Mouse (Mus musculus) gastrocnemius, adult 8-10 months (tissue): ENCODE data around the gene Tcl1b3. TPM values are rescaled to one million over a fixed set of nuclear protein-coding genes. Genes with fewer than 3 reads are reported as not detected.

Experiments used
- DNase-seq, 2 experiments: peaks; one replicate each; pipeline ENCODE4 v3.0.0; 2022; ENCODE audit warnings: low spot score in 2 of 2
- total RNA-seq, 4 experiments: library from RNA; stranded (reverse); gene quantifications; 2 replicates each; pipeline ENCODE4 v1.2.4; 2022

The Tcl1b3 gene
- total RNA-seq, 4 experiments from 2014 or later = not detected

DNA sequence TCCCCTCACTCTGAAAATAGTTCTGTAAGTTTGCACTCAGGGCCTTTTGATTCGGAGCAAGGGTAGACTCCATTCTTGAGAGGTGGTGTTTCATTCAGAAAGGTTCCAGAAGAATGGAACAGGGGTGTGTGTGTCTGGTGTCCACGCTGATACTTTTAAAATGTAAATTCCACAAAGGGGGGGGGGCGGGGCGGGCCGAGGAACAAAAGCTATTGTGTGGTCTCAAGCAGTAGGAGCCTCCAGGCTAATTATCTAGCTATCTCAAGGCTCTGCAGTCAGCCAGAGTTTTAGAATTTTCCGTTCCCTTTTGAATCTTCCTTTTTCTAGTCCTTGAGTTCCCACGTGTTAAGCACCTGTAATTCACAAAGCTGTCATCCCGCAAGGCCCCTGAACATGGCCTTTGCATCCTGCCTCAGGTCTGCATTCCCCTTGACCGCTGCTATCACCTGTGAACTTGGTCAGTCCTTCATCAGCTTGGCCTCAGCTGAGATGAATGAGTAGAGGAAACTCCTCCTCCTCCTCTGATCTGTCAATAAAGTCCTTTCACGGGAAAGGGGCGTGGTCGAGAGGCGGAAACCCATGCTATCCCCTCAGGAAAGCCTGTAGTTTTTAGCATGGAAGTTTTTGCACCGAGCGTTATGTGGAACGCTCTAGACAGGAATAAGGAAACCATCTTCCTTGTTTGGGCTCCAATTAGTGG lies 33.9 kb downstream of the Tcl1b3 start:
- no peak for DNase-seq

DNA sequence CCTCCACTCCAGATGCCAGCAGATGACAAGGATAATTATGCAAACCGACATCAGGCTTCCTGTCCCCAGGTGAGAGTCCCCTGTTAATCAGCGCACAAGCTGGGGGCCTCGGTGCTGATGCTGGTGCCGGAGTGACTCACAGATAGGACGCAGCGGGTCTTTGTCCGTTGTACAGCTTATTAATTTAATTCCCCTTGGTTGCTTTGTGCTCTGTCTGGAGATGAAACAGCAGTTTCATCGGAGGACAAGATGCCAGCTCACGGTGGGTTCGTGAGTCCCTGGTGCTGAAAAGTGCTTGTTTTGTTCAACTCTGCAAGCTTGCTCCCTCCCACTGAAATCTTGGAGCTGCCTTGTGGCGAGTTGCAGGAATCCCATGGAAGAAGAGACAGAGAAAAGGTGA lies 43.5 kb downstream of the Tcl1b3 start:
- no peak for DNase-seq

DNA sequence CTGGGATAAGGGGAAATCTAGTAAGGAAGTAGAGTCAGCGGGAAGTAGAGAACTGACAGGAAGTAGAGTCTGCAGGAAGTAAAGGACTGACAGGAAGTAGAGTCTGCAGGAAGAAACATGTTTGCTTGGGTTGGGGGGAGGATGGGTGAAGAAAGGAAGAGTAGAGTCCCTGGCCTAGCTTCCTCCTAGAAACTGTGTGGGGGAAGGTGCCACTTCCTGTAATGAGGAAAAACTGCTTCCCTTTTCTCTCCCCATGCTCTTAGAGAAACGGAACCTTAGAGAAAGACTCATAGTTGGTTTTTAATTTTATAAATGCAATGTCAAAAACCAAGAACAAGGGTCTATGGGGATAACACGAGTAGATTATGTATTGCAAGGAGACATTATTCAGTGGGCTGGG lies 44.2 kb downstream of the Tcl1b3 start:
- no peak for DNase-seq

DNA sequence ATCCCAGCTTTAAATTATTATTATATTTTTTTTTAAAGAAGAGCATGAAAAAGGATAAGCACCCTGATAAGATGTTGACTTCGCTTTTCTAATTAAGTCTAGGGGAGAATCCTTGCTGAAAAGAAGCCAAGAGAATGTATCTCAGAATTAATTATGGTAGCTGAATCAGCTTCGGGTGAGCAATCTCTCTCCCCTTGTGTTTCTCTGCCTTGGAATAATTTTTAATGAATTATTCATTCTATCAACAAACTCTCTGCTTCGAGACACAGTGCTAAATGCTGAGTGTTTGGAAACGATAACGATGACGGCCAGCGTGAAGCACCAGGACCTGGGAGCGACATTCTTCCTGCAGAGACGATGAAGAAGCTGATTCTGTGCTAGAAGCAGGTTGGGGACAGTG lies 48.2 kb downstream of the Tcl1b3 start:
- DNase-seq = no peak

Other genes with a start within 250 kb of the Tcl1b3 start
- 1 to 10 TPM; 2.9 to 5.0 (median 3.6) TPM for gene Syne3, start 181.2 kb upstream of the Tcl1b3 start, total RNA-seq
- gene Glrx5, start 158.4 kb upstream of the Tcl1b3 start, total RNA-seq = 10 to 100 TPM; 57.5 to 66.9 (median 60.3) TPM
- not detected for gene Tcl1b2, start 45.0 kb upstream of the Tcl1b3 start, total RNA-seq
- gene Tcl1b1, start 31.4 kb upstream of the Tcl1b3 start, total RNA-seq = not detected
- not detected for gene Tcl1b5, start 14.7 kb upstream of the Tcl1b3 start, total RNA-seq
- not detected for gene Tcl1b4, start 10.9 kb downstream of the Tcl1b3 start, total RNA-seq
- gene Tcl1, start 31.8 kb downstream of the Tcl1b3 start, total RNA-seq = not detected
- gene Tunar, start 142.8 kb downstream of the Tcl1b3 start, total RNA-seq = not detected